Mouse (Mus musculus): ENCODE measurements around the gene Gm49318.
"Not testable (repeated sequence)": the region's sequence is repeated elsewhere in the genome, so short reads cannot be mapped to it uniquely, and the experiment has no call there.

Gm49318 gene

DNA sequence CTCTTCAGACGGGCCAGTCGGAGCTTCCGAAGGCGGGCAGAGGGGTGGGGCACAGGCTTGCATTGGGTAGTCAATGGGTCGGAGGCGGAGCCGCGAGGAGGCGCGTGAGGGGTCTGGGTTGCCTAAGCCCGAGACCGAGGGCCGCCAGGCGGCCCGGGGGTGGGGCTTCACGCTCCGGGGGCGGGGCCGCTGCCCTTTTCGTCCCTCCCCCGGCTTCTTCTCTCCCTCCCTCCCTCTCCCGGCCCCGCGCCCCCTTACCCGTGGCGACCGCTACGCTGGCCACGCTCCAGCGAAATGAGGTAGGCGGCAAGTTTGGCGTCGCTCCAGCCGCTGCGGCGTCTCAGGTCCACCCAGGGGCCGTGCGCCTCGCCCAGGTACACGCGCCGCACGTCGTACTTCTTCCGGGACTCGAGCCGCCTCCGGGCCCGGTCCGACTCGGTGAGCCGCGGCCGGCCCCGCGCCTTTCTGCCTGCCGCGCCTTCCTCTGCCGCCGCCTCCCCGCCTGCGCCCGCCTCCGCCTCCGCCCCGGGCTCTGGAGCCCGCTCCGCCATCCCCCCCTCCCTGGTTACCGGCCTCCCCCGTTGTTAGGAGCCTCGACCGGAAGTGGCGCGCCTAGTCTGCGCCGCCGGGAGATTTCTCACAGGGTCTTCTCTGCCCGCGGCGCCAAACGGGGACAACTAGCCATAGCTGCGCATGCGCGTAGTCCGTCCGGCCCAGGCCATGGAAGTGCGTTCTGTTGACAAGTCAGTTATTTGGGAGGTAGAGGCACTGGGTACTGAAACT, at the start of gene Gm49318, which contains the start of gene Zfp653:
Gene Gm49318, minus strand, starts transcription at position 469 of the 783 bp plus-strand sequence.
Gene Zfp653, minus strand, starts transcription at position 586 of the 783 bp plus-strand sequence.
- peak; percentile 93 for DNase-seq (ENCODE audit: low read depth, low spot score)

DNA sequence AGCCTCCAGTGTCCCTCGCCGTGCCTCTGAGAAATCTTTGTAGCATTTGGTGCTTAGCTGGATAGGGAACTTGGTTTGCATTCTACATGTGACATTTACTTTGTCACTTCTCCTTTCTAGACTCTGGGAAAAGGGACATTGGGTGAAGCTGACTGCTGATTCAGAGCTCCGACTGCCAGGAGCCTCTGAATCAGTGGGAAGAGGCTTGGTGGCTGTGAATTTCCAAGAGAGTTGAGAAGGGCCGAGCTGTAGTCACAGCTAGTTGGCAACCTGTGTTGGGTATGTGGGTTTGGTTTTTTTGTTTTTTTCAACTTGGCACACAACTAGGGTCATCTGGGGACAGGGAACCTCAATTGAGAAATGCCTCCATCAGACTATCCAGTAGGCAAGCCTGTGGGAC, 48.5 kb upstream of the Gm49318 start:
- no peak for DNase-seq (ENCODE audit: low read depth, low spot score)

DNA sequence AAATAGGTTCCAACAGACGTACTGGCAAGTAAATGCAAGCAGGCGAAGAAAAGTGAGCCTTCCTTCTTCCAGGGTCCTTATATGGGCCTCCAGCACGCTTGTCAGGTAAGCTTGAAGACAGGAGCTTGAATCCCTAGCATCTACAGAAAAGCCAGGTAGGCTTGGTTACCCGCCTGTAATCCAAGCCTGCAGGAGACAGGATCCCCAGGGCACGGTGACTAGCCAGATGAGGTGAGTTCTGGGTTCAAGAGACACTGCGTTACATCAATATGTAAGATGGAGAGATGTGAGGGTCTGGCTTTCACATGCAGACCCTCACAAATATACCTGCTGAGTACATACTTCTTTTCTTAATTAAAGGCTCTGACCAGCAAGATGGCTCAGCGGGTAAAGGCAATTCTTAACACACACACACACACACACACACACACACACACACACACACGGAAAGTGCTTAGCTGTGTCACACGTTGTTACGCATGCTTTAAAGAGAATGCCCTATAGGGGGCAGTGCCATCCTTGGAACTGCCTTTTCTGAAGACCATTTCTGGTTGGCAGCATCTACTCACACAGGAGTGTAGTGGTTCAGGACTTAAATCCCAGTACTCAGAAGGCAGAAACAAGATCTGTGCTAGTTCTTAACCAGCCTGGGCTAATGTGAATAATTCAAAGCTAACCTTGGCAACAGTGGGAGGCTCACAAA, 46.8 kb upstream of the Gm49318 start:
- DNase-seq (ENCODE audit: low read depth, low spot score): no peak

DNA sequence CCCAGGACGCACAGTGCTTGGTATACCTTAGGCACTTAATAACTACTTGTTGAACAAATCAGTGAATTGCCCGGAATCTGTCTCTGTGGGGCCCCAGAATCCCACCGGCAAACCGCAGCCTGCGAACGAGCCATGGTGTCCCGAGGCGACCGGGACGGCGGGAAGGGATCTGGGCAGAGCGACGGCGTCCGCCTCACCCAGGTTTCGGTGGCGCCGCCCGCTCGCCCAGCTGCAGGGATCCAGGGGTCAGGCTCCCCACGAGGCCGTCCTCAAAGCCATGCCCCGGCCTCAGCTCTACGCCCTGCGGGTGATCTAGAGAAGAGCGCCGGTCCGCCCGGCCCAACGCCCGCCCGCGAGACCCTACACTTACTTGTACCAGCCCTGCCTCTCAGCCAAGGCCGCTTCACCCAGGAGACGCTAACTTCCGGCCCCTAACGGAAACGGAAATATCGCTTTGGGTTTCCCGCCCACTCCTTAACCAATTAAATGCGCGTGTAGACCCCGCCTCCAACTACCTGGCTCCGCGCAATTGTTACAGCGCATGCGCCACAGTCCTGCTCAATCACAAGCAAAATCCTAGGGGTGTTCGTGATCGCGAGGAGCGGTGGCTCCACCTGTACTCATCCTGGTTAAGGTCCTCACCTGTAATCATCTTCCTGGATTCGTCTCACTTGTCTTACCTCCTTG, 45.8 kb upstream of the Gm49318 start, which contains the start of gene Elof1:
Gene Elof1, minus strand, starts transcription at position 433 of the 687 bp plus-strand sequence.
- DNase-seq (ENCODE audit: low read depth, low spot score): peak; percentile 93

DNA sequence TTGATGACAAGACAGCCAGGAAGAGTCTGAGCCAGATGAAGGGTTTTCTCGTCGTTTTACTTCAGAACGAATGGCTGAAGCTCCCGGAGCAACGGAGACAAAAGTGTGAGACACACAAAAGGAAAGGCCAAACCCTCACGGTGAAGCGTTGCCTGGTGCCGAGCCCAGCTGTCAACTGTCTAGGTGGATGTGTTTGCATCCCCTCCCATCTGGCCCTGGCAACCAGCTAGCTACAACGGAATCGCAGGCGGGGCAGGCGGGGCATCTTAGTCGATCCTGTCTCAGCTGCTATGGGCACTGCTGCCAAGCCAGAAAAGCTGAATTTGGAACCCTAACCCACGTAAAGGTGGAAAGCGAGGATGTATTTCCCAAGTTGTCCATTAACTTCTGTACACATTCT, 45.0 kb upstream of the Gm49318 start:
- DNase-seq (ENCODE audit: low read depth, low spot score): no peak

DNA sequence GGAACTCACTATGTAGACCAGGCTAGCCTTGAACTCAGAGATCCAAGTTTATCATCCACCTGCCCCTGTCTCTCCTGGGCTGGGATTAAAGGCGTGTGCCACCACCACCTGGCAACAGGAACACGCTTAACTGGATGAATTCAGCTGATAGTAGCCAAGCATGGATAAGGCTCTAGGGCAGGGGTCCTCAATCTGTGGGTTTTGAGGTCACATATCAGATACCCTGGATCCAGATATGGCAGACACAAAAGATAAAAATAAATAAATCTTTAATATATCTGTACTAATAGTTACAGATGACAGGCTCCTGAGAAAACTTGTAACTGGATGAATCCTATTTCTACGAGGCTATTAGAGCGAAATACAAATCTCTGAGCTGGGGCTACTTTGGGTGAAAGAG, 44.6 kb upstream of the Gm49318 start:
- no peak for DNase-seq (ENCODE audit: low read depth, low spot score)

DNA sequence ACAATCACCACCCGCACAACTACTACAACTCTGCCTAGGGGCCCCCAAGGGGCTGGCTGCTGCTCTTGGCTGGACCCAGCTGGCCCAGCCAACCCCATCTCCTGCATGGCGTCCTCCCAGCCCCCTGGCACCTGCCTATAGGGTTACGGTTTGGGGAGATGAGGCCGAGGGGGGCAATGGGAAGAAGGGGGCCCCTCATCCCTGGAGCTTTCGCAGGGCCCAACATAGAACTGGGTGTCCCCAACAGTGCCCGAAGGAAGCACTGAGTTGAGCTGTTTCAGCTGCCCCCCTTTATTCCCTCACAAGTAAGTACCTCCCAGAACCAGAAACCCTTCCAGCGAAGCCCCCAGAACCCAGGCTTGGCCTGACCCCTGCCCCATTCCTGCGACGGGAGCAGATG, 37.1 kb upstream of the Gm49318 start:
- no peak for DNase-seq (ENCODE audit: low read depth, low spot score)

DNA sequence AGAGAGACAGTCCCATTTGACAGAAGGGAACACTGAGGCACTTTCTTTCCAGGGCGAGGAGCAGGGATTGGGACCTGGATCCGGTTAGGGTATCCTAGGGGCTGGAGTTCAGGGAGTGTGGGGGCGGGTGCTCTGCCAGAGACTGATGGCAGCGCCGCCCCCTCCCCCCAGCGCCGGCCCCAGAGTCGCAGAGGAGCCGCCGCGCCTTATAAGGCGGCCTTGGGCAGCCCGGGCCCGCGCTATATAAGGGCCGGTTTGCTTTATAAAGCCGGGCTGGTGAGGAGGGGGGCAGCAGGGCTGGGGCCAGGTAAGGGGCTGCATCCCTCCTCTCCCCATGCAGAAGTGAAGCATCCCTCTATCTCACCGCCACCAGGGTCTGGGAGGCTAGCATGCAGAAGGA, 28.9 kb upstream of the Gm49318 start:
- DNase-seq (ENCODE audit: low read depth, low spot score): no peak

DNA sequence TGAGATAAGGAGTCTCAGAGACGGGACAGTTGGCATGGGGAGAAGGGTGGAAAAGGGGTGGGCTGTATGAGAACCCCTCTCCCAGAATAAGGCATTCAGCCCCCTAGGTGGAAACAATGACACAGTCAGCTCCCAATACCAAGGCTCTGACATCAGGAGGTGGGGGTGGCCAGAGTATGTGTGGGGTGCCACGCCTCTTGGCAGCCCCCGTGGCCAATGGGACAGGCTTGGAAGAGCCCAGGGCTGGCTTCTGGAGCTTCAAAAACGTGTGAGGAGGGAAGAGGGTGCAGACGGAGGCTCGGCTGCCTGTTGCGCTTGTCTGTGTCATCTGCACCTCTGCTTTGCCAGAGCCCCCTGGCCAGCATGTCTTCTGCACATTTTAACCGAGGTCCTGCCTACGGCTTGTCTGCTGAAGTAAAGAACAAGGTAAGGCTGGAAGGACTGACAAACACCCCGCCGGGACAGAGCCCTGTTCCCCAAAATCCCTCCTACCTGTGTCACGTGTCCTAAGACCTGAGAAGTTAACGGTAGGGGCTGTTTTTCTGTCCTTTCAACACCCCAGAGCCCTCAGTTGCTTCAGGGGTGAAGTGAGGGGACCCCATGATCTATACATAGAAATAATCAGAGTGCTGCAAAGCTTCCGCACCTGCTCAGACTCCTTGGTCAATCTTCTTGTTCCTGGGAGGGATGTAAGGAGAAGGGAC, 28.1 kb upstream of the Gm49318 start, which contains the start of gene Cnn1:
Gene Cnn1, plus strand, starts transcription at position 224 of the 704 bp plus-strand sequence.
- DNase-seq (ENCODE audit: low read depth, low spot score): no peak

DNA sequence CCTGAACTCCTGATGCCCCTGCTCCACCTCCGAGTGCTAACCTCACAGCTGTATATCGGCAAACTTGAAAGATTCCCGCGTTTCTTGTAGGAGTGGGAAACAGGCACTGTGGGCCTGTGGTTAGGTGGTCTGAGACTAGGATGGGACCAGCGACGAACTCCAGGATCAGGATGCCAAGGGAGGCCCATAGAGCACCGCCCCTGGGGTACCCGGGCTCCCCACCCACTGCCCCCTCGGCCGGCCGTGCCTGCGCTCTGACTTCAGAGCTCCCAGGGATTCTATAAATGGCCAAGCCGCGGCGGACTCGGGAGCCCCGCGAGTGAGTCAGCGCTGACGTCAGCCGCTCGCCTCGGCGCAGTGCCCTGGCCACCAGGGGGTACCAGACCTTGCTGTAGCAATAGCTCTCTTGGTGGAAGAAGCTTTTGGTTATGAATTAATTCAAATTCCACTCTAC, 24.8 kb upstream of the Gm49318 start:
- DNase-seq (ENCODE audit: low read depth, low spot score): no peak

DNA sequence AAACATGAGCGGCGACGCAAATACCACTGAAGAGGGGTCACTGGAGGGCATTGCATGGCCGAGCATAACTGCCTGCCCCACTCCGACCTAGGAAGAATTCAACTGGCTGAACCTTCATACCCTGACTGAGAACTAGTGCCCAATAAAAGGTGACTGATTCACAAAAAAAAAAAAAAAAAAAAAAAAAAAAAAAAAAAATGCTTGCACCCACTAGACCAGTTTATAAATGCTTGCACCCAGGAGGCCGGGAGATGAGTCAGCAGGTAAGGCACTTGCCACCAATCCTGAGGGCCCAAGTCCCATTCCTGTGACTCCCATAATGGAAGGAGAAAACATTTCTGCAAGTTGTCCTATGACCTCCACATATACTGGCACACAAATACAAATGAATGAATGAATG, 21.7 kb upstream of the Gm49318 start:
- no peak for DNase-seq (ENCODE audit: low read depth, low spot score)

DNA sequence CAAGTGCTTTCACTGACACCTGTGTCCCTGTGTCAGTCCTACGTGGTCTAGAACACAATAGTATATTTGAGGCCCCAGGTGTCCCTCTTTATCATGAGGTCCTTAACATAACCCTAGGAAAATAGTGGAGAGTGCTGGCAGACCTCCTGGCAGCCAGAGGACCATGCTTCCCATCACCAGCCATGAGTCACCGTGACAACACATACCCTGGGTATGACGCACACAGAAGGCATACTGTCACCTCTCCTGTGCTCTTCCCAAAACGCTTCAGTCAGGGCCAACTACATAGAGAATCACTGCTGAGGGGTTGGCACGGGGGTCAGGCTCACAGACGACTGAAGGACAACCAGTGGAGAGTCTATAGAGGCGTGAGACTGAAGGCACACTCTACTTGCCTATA, 18.9 kb upstream of the Gm49318 start:
- DNase-seq (ENCODE audit: low read depth, low spot score): no peak

DNA sequence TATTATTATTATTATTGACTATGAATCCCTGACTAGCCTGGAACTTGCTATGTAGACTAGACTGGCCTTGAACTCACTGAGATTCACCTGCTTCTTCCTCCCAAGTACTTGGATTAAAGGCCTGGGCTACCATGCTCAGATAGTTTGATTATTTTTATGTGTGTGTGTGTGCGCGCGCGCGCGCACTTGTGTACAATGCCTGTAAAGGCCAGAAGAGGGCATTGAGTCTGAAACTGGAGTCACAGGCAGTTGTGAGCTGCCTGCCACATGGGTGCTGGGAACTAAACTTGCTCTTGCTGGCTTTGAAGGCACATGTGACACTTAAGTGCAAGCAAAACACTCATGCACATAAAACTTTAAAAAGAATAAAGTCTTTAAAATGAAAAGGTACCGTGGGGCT, 18.2 kb upstream of the Gm49318 start:
- DNase-seq (ENCODE audit: low read depth, low spot score): no peak

DNA sequence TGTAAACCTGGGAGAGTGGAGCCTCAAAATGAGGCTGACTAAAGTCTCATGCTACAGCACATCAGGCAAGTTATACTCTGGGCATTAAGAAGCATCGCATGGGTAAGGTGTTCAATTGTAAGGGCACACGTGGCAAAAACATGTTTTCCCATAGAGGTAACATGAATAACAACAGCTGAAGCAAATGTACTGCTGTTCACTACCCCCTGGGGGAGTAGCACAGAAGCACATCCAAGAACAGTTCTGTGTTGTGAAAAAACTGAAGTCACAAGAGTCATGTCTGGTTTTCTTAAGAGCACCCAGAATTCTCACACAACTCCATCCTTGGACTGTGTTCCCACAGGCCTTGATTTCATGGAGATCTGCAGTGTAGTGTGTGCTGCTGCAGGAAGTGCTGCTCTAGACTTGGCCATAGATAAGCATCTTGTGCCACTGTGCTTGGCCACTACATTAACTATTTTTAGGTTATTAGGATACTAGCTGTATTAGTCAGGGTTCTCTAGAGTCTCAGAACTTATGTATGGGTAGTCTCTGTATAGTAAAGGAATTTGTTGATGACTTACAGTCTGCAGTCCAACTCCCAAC, 16.1 kb upstream of the Gm49318 start:
- DNase-seq (ENCODE audit: low read depth, low spot score): no peak

DNA sequence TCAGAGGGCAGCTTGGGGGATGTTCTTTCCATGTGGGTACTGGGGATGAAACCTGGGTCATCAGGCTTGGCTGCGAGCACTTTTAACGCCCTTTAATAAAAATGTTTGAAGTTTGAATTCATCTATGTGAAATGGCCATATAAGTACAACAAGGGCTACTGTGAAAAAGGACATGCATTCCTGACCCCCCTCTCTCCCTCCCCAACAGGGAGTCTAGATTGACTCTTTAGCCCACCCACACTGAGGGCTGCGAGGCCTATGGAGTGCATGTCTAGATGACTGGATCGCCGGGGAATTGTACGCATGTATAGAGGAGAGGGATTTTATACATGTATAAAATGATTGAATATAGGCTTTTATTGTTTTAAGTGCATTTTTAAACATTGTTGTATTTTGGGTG, 15.0 kb upstream of the Gm49318 start:
- no peak for DNase-seq (ENCODE audit: low read depth, low spot score)

DNA sequence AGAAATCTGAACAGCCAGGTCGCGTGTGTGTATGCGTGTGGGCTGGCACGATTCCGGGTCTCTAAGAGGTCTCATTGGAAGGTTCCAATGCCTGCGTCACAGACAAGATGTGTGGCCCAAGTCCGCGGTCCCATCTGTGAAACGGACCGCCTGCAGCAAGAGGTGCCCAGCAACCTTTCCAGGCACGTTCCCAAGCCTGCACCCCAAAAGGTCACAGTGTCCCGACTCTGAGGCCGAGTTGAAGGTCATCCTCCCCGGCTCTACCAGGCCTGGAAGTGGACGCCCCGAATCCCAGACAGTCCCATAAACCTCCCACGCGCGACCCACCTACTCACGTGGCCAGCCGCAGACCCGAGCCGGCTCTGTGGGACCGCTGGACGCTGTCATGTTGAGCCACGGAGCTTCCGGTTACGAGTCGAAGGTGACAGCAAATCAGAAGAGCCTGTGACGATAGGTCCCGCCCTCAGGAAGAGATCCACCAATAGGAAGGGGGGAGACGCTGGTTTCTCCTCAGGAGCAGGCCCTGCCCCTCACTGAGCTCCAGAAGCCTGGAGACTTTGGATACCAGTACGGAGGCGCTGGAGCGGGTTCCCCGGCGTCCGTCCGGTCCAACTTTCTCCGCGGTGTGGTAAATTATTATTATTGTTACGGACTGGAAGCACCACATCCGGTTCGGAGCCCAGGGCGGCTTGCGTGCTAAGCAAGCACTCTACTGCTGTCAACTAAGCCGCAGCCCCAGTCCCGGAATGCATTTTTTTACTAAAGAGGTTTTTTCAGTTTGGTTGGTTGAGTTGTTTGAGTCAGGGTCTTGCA, 14.2 kb upstream of the Gm49318 start, which contains the start of gene Ecsit:
Gene Ecsit, minus strand, starts transcription at position 417 of the 813 bp plus-strand sequence.
- DNase-seq (ENCODE audit: low read depth, low spot score): peak; percentile 93

DNA sequence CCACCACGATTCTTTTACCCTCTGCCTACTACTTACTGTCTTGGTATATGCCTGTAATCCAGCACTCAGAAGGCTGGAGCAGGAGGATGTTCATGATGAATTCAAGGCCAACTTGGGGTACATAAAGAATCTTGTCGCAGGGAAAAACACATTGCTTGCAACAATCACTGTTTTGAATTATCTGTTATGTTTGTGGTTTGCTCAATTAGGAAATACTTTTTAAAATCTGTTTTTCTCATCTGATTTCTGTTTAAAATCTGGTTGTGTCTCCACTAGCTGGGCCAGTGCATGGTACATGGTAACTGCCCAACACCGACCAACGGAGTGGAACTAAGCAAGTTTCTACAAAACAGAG, 13.6 kb upstream of the Gm49318 start:
- DNase-seq (ENCODE audit: low read depth, low spot score): no peak

DNA sequence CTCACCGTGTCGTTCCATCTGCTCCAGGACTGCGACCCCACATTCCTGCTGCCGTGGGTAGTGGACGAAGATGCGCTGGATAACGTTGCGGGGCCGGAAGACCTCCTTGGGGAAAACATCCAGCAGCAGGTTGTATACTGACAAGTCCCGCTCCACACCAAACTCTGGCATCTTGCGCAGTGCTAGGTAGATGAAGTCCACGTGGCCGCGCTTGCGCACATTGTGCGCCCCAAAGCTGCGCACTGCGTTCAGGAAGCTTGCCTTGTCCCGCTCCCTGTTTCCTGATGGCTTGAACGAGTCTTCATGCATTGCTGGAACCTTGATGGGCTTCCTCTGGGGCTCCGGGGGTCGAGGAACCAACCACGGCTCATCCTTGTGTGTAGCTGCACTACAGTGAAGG, 5.2 kb upstream of the Gm49318 start:
- DNase-seq (ENCODE audit: low read depth, low spot score): no peak

DNA sequence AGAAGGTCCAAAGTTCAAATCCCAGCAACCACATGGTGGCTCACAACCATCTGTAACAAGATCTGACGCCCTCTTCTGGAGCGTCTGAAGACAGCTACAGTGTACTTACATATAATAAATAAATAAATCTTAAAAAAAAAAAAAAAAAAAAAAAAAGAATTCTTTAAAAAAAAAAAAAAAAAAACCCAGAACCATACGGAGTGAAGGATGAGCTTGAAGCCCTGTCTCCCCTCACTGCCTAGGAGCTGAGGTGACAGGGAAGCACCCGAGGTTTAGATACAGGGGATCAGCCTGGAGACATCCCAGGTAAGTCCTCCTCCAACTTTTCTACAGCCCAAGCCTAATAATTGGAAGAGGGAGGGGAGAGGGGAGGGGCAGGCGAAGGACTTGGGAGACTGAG, 4.7 kb upstream of the Gm49318 start:
- DNase-seq (ENCODE audit: low read depth, low spot score): not testable (repeated sequence)

DNA sequence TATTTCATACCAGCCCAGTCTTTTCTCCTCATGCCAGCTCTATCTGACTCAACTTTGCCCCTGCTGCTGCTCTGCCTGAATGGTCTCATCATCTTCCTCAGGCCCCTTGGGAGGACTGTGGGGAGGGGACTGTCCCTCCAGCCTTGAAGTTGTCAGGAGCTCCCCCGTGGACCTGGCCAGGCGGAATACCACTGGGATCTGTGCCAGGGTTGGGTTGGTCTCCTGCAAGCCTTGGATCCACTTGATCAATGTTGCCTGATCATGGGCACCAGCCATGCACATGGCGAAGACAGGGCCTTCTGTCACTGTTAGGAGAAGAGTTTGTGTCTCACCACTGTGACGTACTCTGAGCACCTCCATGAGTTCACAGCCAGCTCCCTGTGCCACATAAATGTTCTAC, 1.2 kb upstream of the Gm49318 start:
- DNase-seq (ENCODE audit: low read depth, low spot score): no peak

Data from retina, adult 2 months (tissue).